Mouse (Mus musculus) neural tube, embryonic 12.5 days (tissue): Measurements from ENCODE around the gene Wdfy3. TPM values are rescaled to one million over a fixed set of nuclear protein-coding genes. Genes with fewer than 3 reads are reported as not detected.

Experiments
- ATAC-seq: fragments of 200-750 bp; cut with Nextera tagmentation; 2 replicates; pipeline ENCODE4 v1.8.0; 2017; ENCODE audit warnings: low read depth, mild to moderate bottlenecking, moderate TSS enrichment, moderate library complexity; ENCODE audit not compliant: low FRiP score
- H3K27ac ChIP-seq: fragments of 300-500 bp; sonication (generic); 2 replicates; pipeline ENCODE4 v1.5.1; 2016
- H3K27me3 ChIP-seq: fragments of 300-500 bp; sonication (generic); replicated peaks from 2 replicates; pipeline ENCODE4 v1.6.1; 2016; ENCODE audit warnings: mild to moderate bottlenecking
- H3K36me3 ChIP-seq: fragments of 300-500 bp; sonication (generic); 2 replicates; pipeline ENCODE4 v1.6.1; 2016; ENCODE audit warnings: mild to moderate bottlenecking
- H3K4me1 ChIP-seq: fragments of 300-500 bp; sonication (generic); 2 replicates; pipeline ENCODE4 v1.6.1; 2016
- H3K4me2 ChIP-seq: fragments of 300-500 bp; sonication (generic); replicated peaks from 2 replicates; pipeline ENCODE4 v1.6.1; 2016; ENCODE audit warnings: mild to moderate bottlenecking
- H3K4me3 ChIP-seq: fragments of 300-500 bp; sonication (generic); 2 replicates; pipeline ENCODE4 v1.5.1; 2016
- H3K9ac ChIP-seq: fragments of 300-500 bp; sonication (generic); 2 replicates; pipeline ENCODE4 v1.6.1; 2016; ENCODE audit warnings: mild to moderate bottlenecking
- H3K9me3 ChIP-seq: fragments of 300-500 bp; sonication (generic); 2 replicates; pipeline ENCODE4 v1.6.1; 2016; ENCODE audit warnings: mild to moderate bottlenecking
- WGBS: fragments of 180-500 bp; shearing (Covaris S2); methylation state at CpG from one replicate; pipeline ENCODE4 v1.1.7; 2016; 5-methylcytosine and 5-hydroxymethylcytosine counted together
- polyA plus RNA-seq: library from polyadenylated mRNA; unstranded; fragments of >200 nt; fragmentation: Nextera tagmentation; extraction: Ambion mirVana; gene quantifications from 2 replicates; pipeline ENCODE4 v1.2.1, GENCODE M21; 2016

Gene Wdfy3
- polyA plus RNA-seq, 1 experiment from 2014 or later, result 36.5 TPM

- Histone ChIP-seq H3K36me3 (peaks cover 10% of the 10 kb centered on the region), H3K4me2 (no peak overlapping the region), H3K4me1 (no peaks in the 10 kb centered on the region), H3K27ac (no peak overlapping the region), H3K4me3 (no peak overlapping the region), H3K27me3 (no peaks in the 10 kb centered on the region), H3K9ac (no peak overlapping the region), H3K9me3 (no peaks in the 10 kb centered on the region)
- WGBS, result 87% methylated on average over 7 of the region's 7 CpGs
- ATAC-seq, result no peak
Measured at GRCm38 (mm10) chr5:102013781-102014180, 55.9 kb downstream of the Wdfy3 start.

- Histone ChIP-seq H3K36me3 (peaks cover 29% of the 10 kb centered on the region), H3K4me3 (no peak overlapping the region), H3K4me1 (no peaks in the 10 kb centered on the region), H3K4me2 (no peak overlapping the region), H3K9me3 (no peaks in the 10 kb centered on the region), H3K9ac (no peak overlapping the region), H3K27ac (no peak overlapping the region), H3K27me3 (no peaks in the 10 kb centered on the region)
- ATAC-seq, result no peak
- WGBS, result 88% methylated on average over 2 of the region's 2 CpGs
Measured at GRCm38 (mm10) chr5:102010961-102011360, 58.8 kb downstream of the Wdfy3 start.

- Histone ChIP-seq H3K36me3 (peaks cover 23% of the 10 kb centered on the region), H3K9ac (no peak overlapping the region), H3K27ac (no peak overlapping the region), H3K27me3 (no peaks in the 10 kb centered on the region), H3K4me3 (no peak overlapping the region), H3K9me3 (no peaks in the 10 kb centered on the region), H3K4me1 (no peaks in the 10 kb centered on the region), H3K4me2 (no peak overlapping the region)
- ATAC-seq, result no peak
- WGBS, result 95% methylated on average over 6 of the region's 6 CpGs
Measured at GRCm38 (mm10) chr5:102009606-102010005, 60.1 kb downstream of the Wdfy3 start.

- H3K4me2 ChIP-seq, result no peak overlapping the region
- H3K27me3 ChIP-seq, result no peaks in the 10 kb centered on the region
- H3K9ac ChIP-seq, result no peak overlapping the region
- H3K36me3 ChIP-seq, result peaks cover 20% of the 10 kb centered on the region
- no peak for ATAC-seq
- 87% methylated on average over 7 of the region's 7 CpGs for WGBS
- no peaks in the 10 kb centered on the region for H3K4me1 ChIP-seq
- no peak overlapping the region for H3K4me3 ChIP-seq
- H3K27ac ChIP-seq, result no peak overlapping the region
- no peaks in the 10 kb centered on the region for H3K9me3 ChIP-seq
Measured at GRCm38 (mm10) chr5:102008712-102009111, 61.0 kb downstream of the Wdfy3 start.

GRCm38 (mm10) chr5:102006218-102006941 lies 63.3 kb downstream of the Wdfy3 start:
- WGBS, result 95% methylated on average over 6 of the region's 6 CpGs
- no peak overlapping the region for H3K4me2 ChIP-seq
- H3K9me3 ChIP-seq, result no peaks in the 10 kb centered on the region
- H3K4me1 ChIP-seq, result no peaks in the 10 kb centered on the region
- H3K9ac ChIP-seq, result no peak overlapping the region
- H3K4me3 ChIP-seq, result no peak overlapping the region
- H3K27ac ChIP-seq, result no peak overlapping the region
- no peak for ATAC-seq
- no peaks in the 10 kb centered on the region for H3K27me3 ChIP-seq
- peaks cover 20% of the 10 kb centered on the region for H3K36me3 ChIP-seq

- H3K36me3 ChIP-seq, result peaks cover 15% of the 10 kb centered on the region
- H3K27ac ChIP-seq, result no peak overlapping the region
- H3K4me1 ChIP-seq, result no peaks in the 10 kb centered on the region
- H3K9me3 ChIP-seq, result no peaks in the 10 kb centered on the region
- no peak overlapping the region for H3K4me2 ChIP-seq
- 86% methylated on average over 3 of the region's 3 CpGs for WGBS
- no peak overlapping the region for H3K4me3 ChIP-seq
- H3K9ac ChIP-seq, result no peak overlapping the region
- ATAC-seq, result no peak
- H3K27me3 ChIP-seq, result no peaks in the 10 kb centered on the region
Measured at GRCm38 (mm10) chr5:102003371-102003770, 66.3 kb downstream of the Wdfy3 start.

- H3K4me1 ChIP-seq, result no peaks in the 10 kb centered on the region
- 87% methylated on average over 8 of the region's 8 CpGs for WGBS
- no peaks in the 10 kb centered on the region for H3K9me3 ChIP-seq
- no peak overlapping the region for H3K9ac ChIP-seq
- H3K4me2 ChIP-seq, result no peak overlapping the region
- no peak for ATAC-seq
- no peaks in the 10 kb centered on the region for H3K27me3 ChIP-seq
- H3K4me3 ChIP-seq, result no peak overlapping the region
- no peak overlapping the region for H3K27ac ChIP-seq
- H3K36me3 ChIP-seq, result 0 out of 2 replicates have a peak, but pooled peaks cover under 1% of the 10 kb centered on the region
Measured at GRCm38 (mm10) chr5:102001026-102001425, 68.7 kb downstream of the Wdfy3 start.

GRCm38 (mm10) chr5:101998971-101999370 lies 70.8 kb downstream of the Wdfy3 start:
- no peaks in the 10 kb centered on the region for H3K4me1 ChIP-seq
- no peaks in the 10 kb centered on the region for H3K36me3 ChIP-seq
- no peak overlapping the region for H3K9ac ChIP-seq
- H3K27ac ChIP-seq, result no peak overlapping the region
- no peak for ATAC-seq
- H3K4me2 ChIP-seq, result no peak overlapping the region
- 66% methylated on average over 6 of the region's 6 CpGs for WGBS
- H3K9me3 ChIP-seq, result no peaks in the 10 kb centered on the region
- H3K4me3 ChIP-seq, result no peak overlapping the region
- no peaks in the 10 kb centered on the region for H3K27me3 ChIP-seq

GRCm38 (mm10) chr5:101996036-101996735 lies 73.5 kb downstream of the Wdfy3 start:
- no peaks in the 10 kb centered on the region for H3K9me3 ChIP-seq
- 90% methylated on average over 11 of the region's 11 CpGs for WGBS
- no peak overlapping the region for H3K4me3 ChIP-seq
- no peak for ATAC-seq
- H3K27me3 ChIP-seq, result no peaks in the 10 kb centered on the region
- 0 out of 2 replicates have a peak, but pooled peaks cover 3% of the 10 kb centered on the region for H3K36me3 ChIP-seq
- no peak overlapping the region for H3K9ac ChIP-seq
- no peak overlapping the region for H3K4me2 ChIP-seq
- no peak overlapping the region for H3K27ac ChIP-seq
- no peaks in the 10 kb centered on the region for H3K4me1 ChIP-seq

- Histone ChIP-seq H3K4me2 (no peak overlapping the region), H3K9ac (no peak overlapping the region), H3K27ac (no peak overlapping the region), H3K9me3 (no peaks in the 10 kb centered on the region), H3K36me3 (0 out of 2 replicates have a peak, but pooled peaks cover 3% of the 10 kb centered on the region), H3K27me3 (no peaks in the 10 kb centered on the region), H3K4me1 (no peaks in the 10 kb centered on the region), H3K4me3 (no peak overlapping the region)
- no peak for ATAC-seq
- 78% methylated on average over 3 of the region's 3 CpGs for WGBS
Measured at GRCm38 (mm10) chr5:101995451-101995995, 74.2 kb downstream of the Wdfy3 start.

- Histone ChIP-seq H3K4me2 (no peak overlapping the region), H3K4me1 (no peaks in the 10 kb centered on the region), H3K4me3 (no peak overlapping the region), H3K36me3 (0 out of 2 replicates have a peak, but pooled peaks cover 3% of the 10 kb centered on the region), H3K27ac (no peak overlapping the region), H3K9me3 (no peaks in the 10 kb centered on the region), H3K9ac (no peak overlapping the region), H3K27me3 (no peaks in the 10 kb centered on the region)
- 60% methylated on average over 5 of the region's 5 CpGs for WGBS
- ATAC-seq, result no peak
Measured at GRCm38 (mm10) chr5:101993996-101994395, 75.7 kb downstream of the Wdfy3 start.

- Histone ChIP-seq H3K9me3 (no peaks in the 10 kb centered on the region), H3K4me2 (no peak overlapping the region), H3K4me3 (no peak overlapping the region), H3K27ac (no peak overlapping the region), H3K27me3 (no peaks in the 10 kb centered on the region), H3K36me3 (0 out of 2 replicates have a peak, but pooled peaks cover 3% of the 10 kb centered on the region), H3K4me1 (no peaks in the 10 kb centered on the region), H3K9ac (no peak overlapping the region)
- 95% methylated on average over 7 of the region's 7 CpGs for WGBS
- ATAC-seq, result no peak
Measured at GRCm38 (mm10) chr5:101992969-101993670, 76.6 kb downstream of the Wdfy3 start.
